9 mouse cellular contexts compared by ENCODE assay signal in the genomic region with DNA sequence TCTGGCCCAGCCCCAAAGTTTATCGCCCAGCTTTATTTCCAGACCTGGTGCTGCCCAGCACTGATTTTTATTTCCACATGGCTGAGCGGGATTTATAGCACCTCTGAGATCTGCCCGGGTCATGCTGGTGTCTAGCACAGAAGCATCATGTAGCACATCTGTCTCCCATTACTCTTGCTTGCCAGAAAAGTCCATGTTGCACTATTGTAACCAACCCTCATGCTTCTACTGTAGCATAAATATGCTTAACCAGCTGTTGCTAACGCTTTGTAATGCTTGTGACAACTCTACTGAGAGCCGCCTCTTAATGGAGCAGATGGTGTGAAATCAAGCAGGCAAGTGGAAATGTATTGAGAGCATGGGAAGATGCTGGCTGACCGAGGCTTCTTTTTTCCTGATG.
A peak's percentile ranks its signal among the peaks of the same experiment; 100 is the strongest.
DNase-seq lines count a peak whose midpoint lies in the region; ATAC-seq and TF ChIP-seq lines count a peak whose summit lies in the region.
"Had no signal": no experiment of that assay in that cellular context is flagged by ENCODE, and none has a peak within 500 bp of the region (broad histone marks: within the 10 kb centered on the region; RNA-seq: fewer than 3 reads in every experiment).

No protein-coding gene starts in this region.

- H3K4me1 ChIP-seq in hindbrain, postnatal 0 days (ENCODE audit: insufficient read depth, low read length) = no peaks in the 10 kb centered on the region

- DNase-seq in frontal cortex, postnatal 10 days (ENCODE audit: low spot score in 2 of 2) = no peak
- DNase-seq in left cerebral cortex, postnatal 4 days = peak; percentile 13
- DNase-seq in left cerebral cortex, adult 2 months (ENCODE audit: extremely low spot score in 1 of 2, low spot score in 2 of 2) = no peak
- peak; percentile 72 for DNase-seq in hindbrain, postnatal 0 days (ENCODE audit: low spot score)
- DNase-seq in retina, embryonic 14.5 days (ENCODE audit: low spot score) = peak; percentile 75
- DNase-seq in spleen, postnatal 4 days (ENCODE audit: low spot score in 2 of 2) = no peak
- no peak for DNase-seq in Muller cell, postnatal 12 days (ENCODE audit: inconsistent ontology term)
- DNase-seq: heart, postnatal 10 days had no signal

- H3K4me2 ChIP-seq in hindbrain, postnatal 0 days (ENCODE audit: low read depth, low read length) = no peak overlapping the region

- no peak overlapping the region for H3K4me3 ChIP-seq in left cerebral cortex, adult 2 months
- H3K4me3 ChIP-seq in hindbrain, postnatal 0 days (ENCODE audit: low read length) = no peak overlapping the region

- 44% methylated on average over 6 of the region's 6 CpGs for WGBS in hindbrain, postnatal 0 days

- ATAC-seq in frontal cortex, adult (ENCODE audit: low TSS enrichment) = peak; percentile 79
- peak; percentile 74 for ATAC-seq in hindbrain, postnatal 0 days

- no peaks in the 10 kb centered on the region for H3K27me3 ChIP-seq in hindbrain, postnatal 0 days (ENCODE audit: insufficient read depth, low read length)

- no peaks in the 10 kb centered on the region for H3K9me3 ChIP-seq in hindbrain, postnatal 0 days (ENCODE audit: low read length)

- H3K9ac ChIP-seq in hindbrain, postnatal 0 days (replicated peaks; ENCODE audit: low read length) = no peak overlapping the region

- no peak for TF ChIP-seq CTCF in left cerebral cortex, adult 2 months (IDR thresholded peaks at IDR 0.05)
- no peak for TF ChIP-seq CTCF in hindbrain, postnatal 0 days (IDR thresholded peaks at IDR 0.05; ENCODE audit: low read depth)

- no peaks in the 10 kb centered on the region for H3K36me3 ChIP-seq in hindbrain, postnatal 0 days (ENCODE audit: insufficient read depth, low read length)

- no peak overlapping the region for H3K27ac ChIP-seq in left cerebral cortex, adult 2 months
- H3K27ac ChIP-seq in hindbrain, postnatal 0 days = no peak overlapping the region

- intact Hi-C loops in left cerebral cortex, postnatal 4 days (cut with DNase I) = no loop called here
- intact Hi-C loops in left cerebral cortex, adult 2 months (cut with DNase I) = no loop called here

Comparison
In these comparisons a context has a peak if more than half of its experiments do, and no peak if none do; other contexts are left out.
1. DNase-seq: peak in left cerebral cortex, postnatal 4 days (single experiment), hindbrain, postnatal 0 days (single experiment) and retina, embryonic 14.5 days (single experiment); none in frontal cortex, postnatal 10 days (0 of 2), left cerebral cortex, adult 2 months (0 of 2), spleen, postnatal 4 days (0 of 2) and Muller cell, postnatal 12 days (single experiment).